Mouse (Mus musculus) T-helper 1 cell (primary cell): ENCODE measurements around the gene Mad1l1.

Experiments
- in situ Hi-C: fragments of 300-600 bp; cut with MboI, MseI; formaldehyde crosslinking; loops from one replicate; pipeline ENCODE4 v1.15.1; 2025; ENCODE audit warnings: high pct_unique_total_duplicates

The Mad1l1 gene

DNA sequence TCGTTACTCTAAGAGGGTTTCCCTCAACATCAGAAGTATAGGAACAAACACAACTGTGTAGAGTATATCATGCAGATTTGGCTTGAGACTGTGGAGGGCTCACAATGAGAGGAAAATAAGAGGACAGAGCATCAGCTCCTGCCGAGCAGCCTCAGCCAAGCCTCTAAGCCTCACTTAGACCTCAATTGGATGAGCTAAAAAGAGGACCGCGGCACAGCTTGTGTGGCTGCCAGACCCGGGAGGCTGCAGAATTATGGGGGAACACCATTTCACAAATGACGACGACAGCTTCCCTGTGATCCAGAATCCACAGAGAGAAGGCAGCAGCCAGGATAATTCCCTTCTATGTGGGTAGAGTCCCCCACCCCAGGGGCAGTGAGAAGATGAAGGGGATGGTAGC, 138.0 kb downstream of the Mad1l1 start:
- in situ Hi-C loops: no loop called here

DNA sequence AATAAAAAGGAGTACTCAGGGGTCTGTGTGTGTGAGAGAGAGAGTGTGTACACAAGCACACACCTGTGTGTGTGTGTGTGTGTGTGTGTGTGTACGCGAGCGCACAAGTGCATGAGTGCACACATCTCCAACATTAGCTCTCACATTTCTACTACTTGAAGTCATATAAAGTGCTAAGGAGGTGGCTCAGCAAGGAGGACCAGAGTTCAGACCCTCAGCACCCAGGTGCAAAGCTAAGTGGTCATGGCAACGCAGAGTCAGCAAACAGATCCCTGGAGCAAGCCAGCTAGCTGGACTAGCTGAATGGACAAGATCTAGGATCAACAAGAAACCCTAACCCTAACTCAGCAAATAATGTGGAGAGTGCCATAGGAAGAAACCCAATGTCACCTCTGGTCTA, 139.0 kb downstream of the Mad1l1 start:
- in situ Hi-C loops: no loop called here

DNA sequence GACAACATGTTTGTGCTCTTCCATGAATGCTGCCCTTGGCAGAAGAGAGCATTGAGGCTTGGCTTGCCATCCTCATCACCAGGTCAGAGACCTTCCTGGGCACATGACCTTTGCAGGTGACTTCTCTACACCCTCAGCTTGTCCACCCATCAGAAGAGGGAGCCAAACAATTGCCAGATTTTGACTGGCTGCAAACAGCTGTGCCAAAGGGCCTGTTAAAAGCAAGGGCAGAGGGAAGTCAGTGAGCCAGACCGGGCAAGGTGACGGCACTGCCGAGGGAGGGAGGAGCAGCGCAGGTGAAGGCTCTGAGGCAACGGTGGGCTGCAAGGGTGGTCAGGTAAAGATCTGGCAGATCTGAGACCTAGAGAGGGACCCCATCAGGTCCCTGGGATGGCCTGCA, 141.3 kb downstream of the Mad1l1 start:
- in situ Hi-C loops: no loop called here

DNA sequence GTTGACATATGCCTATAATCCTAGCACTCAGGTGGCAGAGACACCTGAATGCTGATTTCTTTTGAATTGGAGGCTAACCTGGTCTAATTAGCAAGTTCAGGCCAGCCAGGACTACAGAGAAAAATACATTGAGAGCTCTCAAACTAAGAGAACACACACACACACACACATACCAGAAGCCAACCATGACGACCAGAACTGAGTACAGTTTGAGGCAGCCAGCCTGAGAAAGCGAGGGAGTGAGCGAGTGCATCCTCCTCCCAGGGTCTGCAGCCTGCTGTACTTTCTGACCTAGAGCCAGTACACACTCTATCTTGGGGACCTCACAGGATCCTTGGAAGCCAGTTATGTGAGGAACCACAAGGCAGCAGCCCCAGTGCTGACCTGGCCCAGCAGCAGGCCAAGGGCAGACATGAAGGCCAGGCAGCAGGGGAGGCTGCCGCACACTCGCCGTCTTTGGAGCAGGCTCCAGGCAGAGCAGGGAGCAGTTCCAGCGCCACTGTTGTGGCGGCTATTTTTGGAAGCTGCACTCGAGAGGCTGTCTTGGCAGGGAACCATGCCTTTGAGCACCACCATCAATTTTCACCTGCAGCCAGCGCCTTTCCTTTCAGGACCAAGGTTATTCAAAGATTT, 143.2 kb downstream of the Mad1l1 start:
- in situ Hi-C loops: no loop called here

DNA sequence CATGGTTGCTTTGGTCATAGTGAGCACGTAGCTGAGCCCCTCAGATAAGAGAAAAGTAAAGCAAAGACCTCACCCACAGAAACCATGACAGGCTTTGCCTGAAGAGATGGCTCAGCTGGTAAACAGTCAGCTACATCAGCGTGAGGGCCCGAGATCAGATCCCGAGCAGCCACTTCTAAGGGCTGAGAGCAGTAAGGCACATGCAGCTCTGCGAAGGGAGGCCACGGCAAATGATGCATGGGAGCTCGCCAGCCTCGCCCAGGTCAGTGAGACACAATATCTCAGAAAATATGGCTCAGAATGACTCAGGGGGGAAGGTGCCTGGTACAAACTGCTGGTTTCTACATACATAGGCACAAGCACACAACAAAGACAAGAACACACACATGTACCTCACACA, 143.8 kb downstream of the Mad1l1 start:
- in situ Hi-C loops: no loop called here

DNA sequence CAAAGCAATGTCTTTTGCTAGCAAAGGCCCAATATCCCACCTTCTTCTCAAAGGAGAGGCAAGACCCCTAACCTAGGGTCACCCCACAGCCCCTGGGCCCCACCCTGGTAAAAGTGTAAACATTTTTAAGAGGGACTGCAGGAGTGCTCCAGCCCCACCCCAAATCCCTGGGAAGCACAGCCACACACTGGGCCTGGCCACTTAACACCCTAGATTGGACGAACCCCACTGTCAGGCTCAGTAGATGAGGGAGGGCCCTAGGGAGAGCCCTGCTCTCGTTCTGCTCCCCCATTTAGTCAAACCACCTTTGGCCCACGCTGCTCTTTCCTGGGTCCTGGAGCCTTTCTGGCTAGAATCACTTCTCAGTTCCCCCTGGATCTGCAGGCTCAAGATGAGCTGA, 145.0 kb downstream of the Mad1l1 start:
- in situ Hi-C loops: no loop called here

DNA sequence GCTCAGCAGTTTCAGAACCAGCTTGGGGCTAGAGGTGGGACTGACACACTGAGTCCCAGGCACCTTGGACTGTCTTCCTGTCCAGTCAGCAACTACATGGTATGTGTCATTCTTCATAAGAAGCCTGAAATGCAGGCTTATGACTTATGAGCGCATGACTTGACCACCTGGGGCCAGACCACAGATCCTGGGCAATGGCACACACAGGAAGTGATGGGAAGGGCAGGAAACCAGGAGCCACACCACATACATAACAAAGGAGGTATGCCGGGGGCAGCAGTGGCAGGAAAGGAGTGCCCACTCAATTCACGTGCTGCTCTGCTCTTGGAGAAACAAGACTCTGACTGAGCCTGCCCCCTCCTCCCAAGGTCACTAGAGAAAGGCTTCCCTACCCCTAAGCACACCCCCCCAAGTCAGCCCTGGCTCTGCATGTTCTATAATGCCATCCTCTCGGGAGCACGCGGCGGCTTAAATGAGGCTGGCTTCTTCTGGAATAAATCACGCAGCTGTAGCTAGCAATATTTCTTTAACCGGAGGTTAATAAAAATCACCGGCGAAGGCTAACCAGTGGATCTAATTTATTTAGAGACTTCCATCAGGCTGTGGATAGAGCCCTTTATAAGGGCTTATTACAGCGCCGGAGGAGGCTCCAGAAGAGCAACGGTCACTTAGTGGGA, 146.4 kb downstream of the Mad1l1 start:
- in situ Hi-C loops: no loop called here

DNA sequence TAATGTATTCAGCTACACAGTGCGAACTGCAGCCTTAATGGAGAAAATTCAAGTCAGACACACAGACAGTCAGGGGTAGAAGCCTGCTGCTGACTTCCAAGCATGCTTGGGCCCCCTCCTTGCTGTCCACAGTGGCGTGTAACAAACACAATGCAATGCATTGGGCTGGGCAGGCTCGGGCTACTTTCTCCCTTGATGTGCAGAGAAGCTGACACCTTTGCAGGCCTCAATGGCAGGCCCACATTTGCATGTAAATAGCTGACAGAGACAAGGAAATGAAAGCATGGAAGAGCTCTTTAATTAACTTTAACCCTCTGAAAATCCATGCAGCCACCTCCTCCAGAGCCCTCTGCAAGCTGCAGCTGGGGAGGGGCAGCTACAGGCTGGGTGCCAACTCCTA, 147.3 kb downstream of the Mad1l1 start:
- in situ Hi-C loops: no loop called here

DNA sequence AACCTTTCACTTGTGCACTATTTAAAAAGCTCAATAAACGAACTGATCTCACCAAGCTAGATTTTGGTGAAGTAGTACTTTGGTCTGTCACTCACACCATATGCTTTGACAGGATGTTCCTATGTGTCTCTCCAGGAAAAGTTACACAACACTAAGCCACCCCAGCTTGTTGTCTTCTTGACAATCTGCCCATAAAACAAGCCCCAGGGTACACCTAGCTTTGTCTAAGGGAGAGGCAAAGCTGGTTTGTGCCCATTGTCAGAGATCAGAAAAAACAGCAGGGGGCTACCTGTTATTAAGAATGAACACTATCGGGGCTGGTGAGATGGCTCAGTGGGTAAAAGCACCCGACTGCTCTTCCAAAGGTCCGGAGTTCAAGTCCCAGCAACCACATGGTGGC, 148.2 kb downstream of the Mad1l1 start:
- in situ Hi-C loops: no loop called here

DNA sequence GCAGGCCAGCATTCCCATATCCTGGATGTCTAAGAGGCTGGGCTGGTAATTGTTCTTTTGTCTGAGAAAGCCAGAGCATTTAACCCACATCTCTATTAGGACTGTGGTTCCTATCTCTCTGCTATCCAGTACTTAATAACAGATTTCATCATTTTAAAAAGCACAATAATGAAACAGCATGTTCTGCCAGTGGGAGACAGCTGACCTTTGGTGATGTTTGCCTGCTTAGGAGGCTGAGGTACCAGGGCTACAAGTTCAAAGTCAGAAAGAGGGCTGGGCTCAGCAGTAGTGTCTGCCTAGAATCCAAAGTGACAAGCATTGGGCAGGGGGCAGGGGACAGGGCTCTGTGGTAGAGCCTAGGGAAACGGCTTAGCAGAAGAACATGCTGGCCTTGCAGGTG, 149.6 kb downstream of the Mad1l1 start:
- in situ Hi-C loops: no loop called here

DNA sequence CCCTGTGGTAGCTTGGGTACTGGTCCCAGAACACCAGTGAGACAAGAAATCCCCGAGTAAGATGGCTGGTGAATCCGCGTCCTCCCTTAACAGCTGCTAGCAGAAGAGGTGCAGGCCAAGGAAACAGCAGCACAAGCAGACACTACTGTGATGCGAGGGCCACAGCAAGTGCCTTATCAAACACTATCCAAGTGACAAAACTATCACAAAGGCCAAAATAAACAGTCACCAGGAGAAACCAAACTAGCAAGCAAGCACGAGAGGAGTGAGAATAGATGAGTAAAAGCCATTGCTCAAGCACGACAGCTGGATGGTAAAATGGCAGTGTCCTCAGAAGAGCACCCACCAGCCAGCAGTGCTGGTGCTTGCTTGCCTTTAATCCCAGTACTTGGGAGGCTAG, 153.8 kb downstream of the Mad1l1 start:
- in situ Hi-C loops: no loop called here

DNA sequence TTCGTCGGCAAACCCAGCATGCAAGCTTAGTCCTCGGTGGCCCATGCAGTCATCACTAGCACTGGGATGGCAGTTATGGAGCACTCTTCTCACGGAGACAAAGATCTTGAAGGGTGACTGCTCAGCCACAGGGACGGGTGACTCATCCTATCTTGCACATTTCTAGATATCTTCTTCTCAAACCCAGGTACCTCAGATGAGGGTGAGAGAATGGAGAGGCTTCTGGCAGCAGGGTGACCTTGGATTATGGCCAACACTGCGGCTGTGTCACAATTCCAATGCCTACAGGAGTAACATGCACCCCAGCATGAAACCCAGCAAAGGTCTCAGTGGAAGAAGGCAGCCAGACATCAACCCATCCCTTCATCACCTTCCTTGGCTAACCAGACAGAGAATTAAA, 154.3 kb downstream of the Mad1l1 start:
- in situ Hi-C loops: no loop called here

DNA sequence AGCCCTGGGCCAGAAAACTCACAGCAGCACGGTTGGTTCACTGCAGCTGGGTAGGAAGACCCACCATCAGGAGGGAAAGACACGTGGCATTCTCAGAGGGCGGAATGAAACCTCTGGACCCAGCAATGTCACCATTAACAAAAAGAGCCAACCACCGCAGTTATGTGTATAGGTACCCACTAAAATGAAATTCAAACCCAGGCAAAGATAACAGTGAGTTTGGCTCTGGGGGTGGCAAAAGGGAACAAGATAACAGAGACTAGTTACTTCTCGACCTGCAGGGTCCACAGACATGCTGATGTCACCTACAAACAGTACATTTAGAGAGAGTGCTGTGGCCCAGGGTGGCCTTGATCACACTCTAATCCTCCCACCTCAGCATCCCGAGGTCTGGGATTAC, 157.4 kb downstream of the Mad1l1 start:
- in situ Hi-C loops: no loop called here

DNA sequence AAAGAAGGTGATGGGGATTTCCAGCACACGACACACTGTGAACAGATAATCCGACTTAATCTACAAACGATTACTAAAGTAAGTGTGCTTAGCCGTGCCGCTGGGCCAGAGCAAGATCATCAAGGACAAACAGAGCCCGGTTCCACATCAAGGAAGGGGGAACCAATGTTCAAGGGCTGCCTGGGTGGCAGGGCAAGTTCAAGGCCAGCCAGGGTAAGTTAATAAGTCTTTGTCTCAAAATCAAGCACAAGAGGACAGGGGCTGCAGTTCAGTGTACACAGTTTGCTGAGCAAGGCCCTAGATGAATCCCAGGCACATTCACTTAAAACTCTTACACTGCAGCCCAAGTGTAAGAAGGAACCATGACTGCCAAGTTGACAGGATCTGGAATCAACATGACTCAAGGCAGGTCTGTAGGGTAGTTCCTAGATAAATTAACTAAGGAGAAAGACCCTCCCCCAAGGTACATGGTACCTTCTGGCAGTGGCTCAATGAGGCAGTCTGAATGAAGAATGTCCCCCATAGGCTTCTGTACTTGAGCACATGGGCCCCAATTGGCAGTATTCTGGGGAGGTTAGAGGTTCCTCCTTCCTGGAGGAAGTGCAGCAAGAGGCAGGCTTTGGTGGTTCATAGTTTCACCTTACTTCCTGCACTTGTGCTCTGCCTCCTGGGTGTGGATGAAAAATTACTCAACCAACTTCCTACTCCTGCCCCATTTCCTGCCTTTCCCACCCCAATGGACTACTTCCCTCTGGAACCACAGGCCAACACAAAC, 159.1 kb downstream of the Mad1l1 start:
- in situ Hi-C loops: no loop called here

DNA sequence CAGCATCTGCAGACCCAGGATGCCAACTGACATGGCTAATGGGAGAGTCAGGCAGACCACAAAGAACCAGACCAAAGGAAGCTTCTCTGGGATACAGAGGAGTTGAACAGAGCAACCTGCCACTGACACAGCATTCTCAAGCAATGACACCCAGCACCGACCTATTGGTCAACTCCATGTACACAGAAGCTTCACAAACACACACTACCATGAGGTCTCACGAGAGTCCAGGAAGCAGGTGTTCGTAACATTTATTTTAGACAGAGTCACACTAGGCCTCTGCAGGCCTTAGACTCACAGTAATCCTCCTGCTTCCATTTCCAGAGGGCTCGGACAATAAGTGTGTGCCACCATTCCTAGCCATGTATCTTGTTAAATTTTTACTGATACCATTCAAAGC, 162.3 kb downstream of the Mad1l1 start:
- in situ Hi-C loops: no loop called here

DNA sequence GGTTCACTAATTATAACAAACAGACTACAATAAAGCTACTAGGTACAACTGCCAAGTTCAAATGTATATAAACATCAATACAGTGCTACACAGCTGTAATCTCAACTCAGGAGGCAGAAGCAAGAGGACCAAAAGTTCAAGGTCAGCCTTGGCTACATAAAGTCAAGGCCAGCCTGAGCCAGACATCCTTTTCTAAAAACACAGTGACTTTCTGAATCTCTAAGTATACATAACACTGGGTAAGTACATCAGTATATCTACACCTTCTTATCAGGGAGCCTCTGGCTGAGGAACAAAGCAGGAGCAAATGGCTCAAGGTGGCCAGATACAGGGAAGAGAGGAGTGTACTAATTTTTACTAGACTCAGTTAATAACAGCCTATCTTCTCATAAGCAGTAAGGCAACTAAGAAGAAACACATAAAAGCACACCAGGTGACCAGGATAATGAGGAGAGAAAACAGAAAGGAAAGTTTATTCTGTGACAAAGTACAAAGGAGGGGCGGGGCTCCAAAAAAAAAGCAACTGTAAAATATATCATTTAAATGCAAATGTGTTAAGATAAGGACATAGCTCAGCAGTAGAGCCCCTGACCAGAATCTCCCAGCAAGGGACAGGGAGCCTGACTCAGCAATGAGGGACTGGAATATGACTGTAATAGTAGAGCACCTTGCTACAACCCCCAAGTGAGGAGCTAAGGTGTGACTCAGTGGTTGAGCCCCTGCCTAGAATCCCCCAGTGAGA, 163.3 kb downstream of the Mad1l1 start:
- in situ Hi-C loops: no loop called here

DNA sequence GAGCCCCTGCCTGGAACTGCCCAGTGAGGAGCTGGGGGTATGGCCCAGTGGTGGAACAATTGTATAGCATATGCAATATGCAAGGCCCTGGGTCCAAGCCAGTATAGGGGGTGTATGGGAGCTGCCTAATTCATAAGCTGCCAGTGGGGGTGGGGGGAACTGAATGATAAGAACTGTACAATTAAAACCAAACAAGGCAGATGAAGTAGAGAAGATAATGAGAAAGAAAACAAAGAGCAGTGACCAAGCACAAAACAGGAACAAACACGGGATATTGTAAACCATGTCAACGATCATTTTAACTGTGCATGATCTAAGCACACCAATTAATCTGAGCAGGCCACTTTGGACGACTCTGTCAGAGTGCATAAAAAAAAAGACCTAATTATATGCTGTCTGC, 167.2 kb downstream of the Mad1l1 start:
- in situ Hi-C loops: no loop called here

DNA sequence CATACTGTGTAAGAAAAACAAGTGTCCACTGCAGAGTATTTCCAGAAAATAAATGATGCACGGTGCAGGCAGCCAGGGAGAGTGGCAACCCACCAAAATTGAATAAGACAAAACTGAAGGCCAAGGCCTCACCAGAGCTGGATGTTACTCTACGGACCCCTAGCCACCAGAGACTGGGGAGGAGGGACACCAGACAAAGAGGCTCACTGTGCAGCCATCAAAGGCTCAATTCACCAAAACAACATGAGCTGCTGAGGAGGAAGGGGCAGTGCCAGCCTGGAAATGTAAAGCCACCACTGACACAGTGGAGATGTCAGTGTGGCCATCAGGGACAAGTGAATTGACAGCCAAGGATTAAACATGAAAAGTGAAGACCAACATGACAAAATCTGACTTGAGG, 169.5 kb downstream of the Mad1l1 start:
- in situ Hi-C loops: no loop called here

DNA sequence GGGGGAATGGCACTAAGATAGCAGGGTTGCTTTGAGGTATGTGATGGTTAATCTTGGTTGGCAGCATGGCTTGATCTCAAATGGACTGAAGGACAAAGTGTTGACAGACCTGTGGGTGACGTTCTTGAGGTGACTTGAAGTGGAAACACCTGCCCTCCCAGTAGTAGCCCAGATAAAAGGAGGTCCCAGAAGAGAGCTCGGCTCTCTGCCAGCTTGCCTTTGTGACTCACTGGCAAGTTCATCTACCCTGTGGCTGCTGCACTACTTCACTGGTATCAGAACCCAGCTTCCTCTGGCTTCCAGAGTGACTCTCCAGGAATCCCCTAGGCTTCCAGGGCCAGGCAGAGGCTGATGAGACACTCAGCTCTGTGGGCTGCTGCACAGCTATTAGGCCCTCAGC, 170.2 kb downstream of the Mad1l1 start:
- in situ Hi-C loops: no loop called here

DNA sequence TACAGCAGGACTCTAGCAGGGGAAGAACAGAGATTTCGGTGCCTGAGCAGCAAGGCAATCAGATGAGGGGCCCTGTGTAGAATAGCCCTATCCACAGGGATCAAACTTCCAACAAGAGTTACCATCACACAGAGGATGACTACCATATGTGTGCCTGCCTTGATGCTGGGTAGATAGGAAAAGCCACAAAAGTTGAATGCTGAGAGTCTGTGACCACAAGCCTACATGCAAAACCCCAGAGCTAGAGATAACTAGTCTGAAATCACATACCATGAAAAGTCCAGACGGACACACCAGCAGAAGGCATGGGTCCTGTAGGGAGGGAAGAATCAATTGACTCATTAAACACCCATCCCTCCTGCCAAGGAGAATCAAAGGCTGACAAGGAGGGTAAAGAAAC, 170.7 kb downstream of the Mad1l1 start:
- in situ Hi-C loops: no loop called here

DNA sequence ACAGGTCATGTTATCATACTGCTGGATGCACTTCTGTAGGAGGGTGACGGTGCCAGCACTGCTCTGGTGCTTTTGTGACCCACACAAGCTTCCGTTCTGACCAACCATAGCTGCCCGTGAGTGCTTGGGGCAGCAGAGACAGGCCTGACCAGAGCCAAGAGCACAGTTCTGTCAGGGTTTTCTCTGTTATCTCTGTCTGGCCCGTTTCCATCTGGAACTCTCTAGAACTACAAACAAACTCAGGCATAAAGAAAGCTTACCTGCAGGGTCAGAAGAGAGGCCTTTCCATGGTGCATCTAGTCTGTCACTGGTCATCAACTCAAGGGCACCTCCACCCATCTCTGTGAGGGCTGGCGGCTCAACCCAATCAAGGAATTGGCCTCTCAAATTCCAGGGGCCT, 171.2 kb downstream of the Mad1l1 start:
- in situ Hi-C loops: no loop called here

DNA sequence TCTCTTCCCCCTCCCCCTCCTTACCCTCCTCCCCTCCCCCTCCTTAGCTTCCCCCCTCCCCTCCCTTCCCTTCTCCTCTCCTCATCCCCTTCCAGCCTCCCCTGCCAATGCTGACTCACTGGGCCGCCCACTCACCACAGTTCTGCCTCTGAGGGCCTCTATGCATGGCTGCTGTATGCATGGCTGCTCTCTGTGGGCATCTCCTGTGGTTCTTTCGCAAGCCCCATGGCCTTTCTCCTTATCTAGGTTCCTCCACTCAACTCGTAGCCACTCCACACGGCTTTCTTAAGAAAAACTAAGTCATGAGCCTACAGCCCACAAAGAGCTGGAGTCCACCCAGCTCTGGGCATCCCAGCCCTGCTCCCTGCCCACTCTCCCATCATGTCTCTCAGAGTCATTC, 172.1 kb downstream of the Mad1l1 start:
- in situ Hi-C loops: no loop called here
